Comparison of ENCODE assay signal across 19 mouse cellular contexts in the genomic region with DNA sequence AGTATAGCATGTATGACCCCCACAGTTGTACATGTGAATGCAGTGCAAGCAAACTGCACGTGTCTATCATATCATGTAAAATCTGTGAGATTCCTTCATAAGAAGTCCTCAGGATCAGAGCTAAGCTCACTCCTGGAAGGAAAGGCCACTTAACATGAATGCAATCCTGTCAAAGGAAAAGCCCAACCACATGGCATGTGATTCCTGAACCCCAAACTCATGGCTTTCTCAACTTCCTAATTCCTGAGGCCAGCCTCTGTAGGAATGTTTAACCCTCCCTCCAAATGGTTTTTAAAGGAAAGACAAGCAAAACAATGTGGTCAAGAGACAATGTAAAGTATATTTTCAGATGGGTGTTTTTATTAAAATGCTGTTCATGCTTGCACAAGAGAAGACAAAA.
"Had no signal": no experiment of that assay in that cellular context is flagged by ENCODE, and none has a peak within 500 bp of the region (broad histone marks: within the 10 kb centered on the region; RNA-seq: fewer than 3 reads in every experiment).

No protein-coding gene starts in this region.

- ATAC-seq: midbrain, embryonic 16.5 days had no signal

- H3K27ac ChIP-seq: liver, embryonic 14.5 days; midbrain, embryonic 10.5 days; midbrain, embryonic 12.5 days; neural tube, embryonic 13.5 days; neural tube, embryonic 15.5 days had no signal

- H3K4me1 ChIP-seq: midbrain, embryonic 12.5 days; neural tube, embryonic 13.5 days; neural tube, embryonic 15.5 days had no signal

- H3K4me3 ChIP-seq: midbrain, embryonic 10.5 days; midbrain, embryonic 12.5 days; myocyte; neural tube, embryonic 13.5 days; neural tube, embryonic 15.5 days had no signal

- H3K9ac ChIP-seq: liver, embryonic 14.5 days; lung, embryonic 14.5 days; midbrain, embryonic 12.5 days; neural tube, embryonic 13.5 days; neural tube, embryonic 15.5 days had no signal

- H3K27me3 ChIP-seq: midbrain, embryonic 12.5 days; neural tube, embryonic 13.5 days; neural tube, embryonic 15.5 days had no signal

- H3K36me3 ChIP-seq: midbrain, embryonic 12.5 days; neural tube, embryonic 13.5 days; neural tube, embryonic 15.5 days had no signal

- DNase-seq: lung, adult 18-20 months; lung, embryonic 14.5 days; lung, postnatal 10 days; midbrain, embryonic 14.5 days; retina, postnatal 1 day; right cerebral cortex, adult 18-20 months; right cerebral cortex, postnatal 25 days; right cerebral cortex, postnatal 4 days; spleen, adult 18-20 months; thymus, adult 2 months; thymus, postnatal 25 days; thymus, postnatal 4 days had no signal

- H3K4me2 ChIP-seq: lung, embryonic 14.5 days; midbrain, embryonic 12.5 days; neural tube, embryonic 13.5 days; neural tube, embryonic 15.5 days had no signal

- H3K9me3 ChIP-seq: neural tube, embryonic 15.5 days had no signal
